Mouse (Mus musculus) bone marrow, adult 2 months (tissue): ENCODE results near the gene H2-Eb1.

Experiments
- CTCF ChIP-seq: fragments of 200-500 bp; IDR thresholded peaks from 2 replicates; pipeline ENCODE4 v1.5.1; 2011; ENCODE audit warnings: low read length, control low read depth; ENCODE audit not compliant: control insufficient read depth, insufficient read depth
- POLR2A ChIP-seq: fragments of 200-500 bp; IDR thresholded peaks from 2 replicates; pipeline ENCODE4 v1.6.1; 2011; ENCODE audit warnings: low read depth, mild to moderate bottlenecking, control low read depth, low read length, borderline replicate concordance; ENCODE audit not compliant: control insufficient read depth

- TF ChIP-seq CTCF = no peak
- no peak for TF ChIP-seq POLR2A
These were observed 23.8 kb upstream of the H2-Eb1 start for GRCm38 (mm10) chr17:34281836-34282235.
